In the genomic region with DNA sequence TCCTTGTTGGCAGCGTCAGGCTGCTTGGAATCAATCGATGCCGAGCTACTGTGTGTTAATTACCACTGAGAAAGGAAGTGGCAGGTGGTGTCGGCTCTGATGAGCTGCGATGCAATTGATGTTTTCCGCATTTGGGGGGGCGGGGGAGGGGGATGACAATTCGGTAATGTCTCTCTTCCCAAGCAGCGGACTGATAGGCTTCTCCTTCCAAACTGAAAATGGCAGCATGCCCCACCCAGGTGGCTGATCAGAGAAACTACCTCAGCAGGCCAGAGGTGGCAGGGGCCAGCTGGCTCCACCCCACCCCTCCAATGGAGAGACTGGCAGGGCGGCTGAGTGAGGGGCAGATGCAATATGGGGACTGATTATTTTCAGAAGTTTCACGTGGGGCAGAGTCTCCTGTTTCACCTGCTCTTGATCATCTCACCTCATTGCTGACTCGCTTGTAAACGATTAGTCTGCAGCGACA, we compare ENCODE assay signal across 8 mouse cellular contexts. TPM values are rescaled to one million over a fixed set of nuclear protein-coding genes. Genes with fewer than 3 reads are reported as not detected.
DNase-seq lines count a peak whose midpoint lies in the region; ATAC-seq and TF ChIP-seq lines count a peak whose summit lies in the region.

No protein-coding gene starts in this region.

- no peak overlapping the region for H3K4me3 ChIP-seq in forebrain, embryonic 13.5 days
- no peak overlapping the region; the same call in 1 of the 2 replicates for H3K4me3 ChIP-seq in limb, embryonic 14.5 days (replicated peaks; ENCODE audit: low read length)

- peaks cover 18% of the 10 kb centered on the region; the same call in 1 of the 2 replicates for H3K27me3 ChIP-seq in forebrain, embryonic 13.5 days
- H3K27me3 ChIP-seq in limb, embryonic 14.5 days (ENCODE audit: control insufficient read depth, insufficient read depth, low read length), result no peaks in the 10 kb centered on the region

- ATAC-seq in forebrain, embryonic 13.5 days, result peak; percentile 51; the same call in 1 of the 2 replicates
- no peak for ATAC-seq in limb, embryonic 14.5 days (ENCODE audit: low FRiP score, low read depth)
- ATAC-seq in erythroid progenitor cell, adult 5-6 weeks (replicated peaks; ENCODE audit: low FRiP score, poor library complexity, severe bottlenecking), result no peak
- no peak for ATAC-seq in cerebellum, adult (ENCODE audit: insufficient number of reproducible peaks, low FRiP score, low TSS enrichment)

- WGBS in forebrain, embryonic 13.5 days, result 5% methylated on average over 14 of the region's 14 CpGs
- WGBS in limb, embryonic 14.5 days, result 7% methylated on average over 14 of the region's 14 CpGs

- H3K27ac ChIP-seq in forebrain, embryonic 13.5 days, result peak overlapping the region; percentile 21; the same call in 1 of the 2 replicates
- no peak overlapping the region for H3K27ac ChIP-seq in limb, embryonic 14.5 days (replicated peaks; ENCODE audit: low read depth, low read length)

- peak overlapping the region; percentile 7; the same call in 1 of the 2 replicates for H3K9ac ChIP-seq in forebrain, embryonic 13.5 days
- no peak overlapping the region; the same call in 1 of the 2 replicates for H3K9ac ChIP-seq in limb, embryonic 14.5 days (ENCODE audit: low read depth, low read length, severe bottlenecking)

- peak overlapping the region; percentile 46 for H3K4me2 ChIP-seq in forebrain, embryonic 13.5 days
- peak overlapping the region; percentile 33 for H3K4me2 ChIP-seq in limb, embryonic 14.5 days (replicated peaks; ENCODE audit: low read depth, low read length, severe bottlenecking)

- peaks cover 20% of the 10 kb centered on the region for H3K4me1 ChIP-seq in forebrain, embryonic 13.5 days
- peaks cover 20% of the 10 kb centered on the region for H3K4me1 ChIP-seq in limb, embryonic 14.5 days (ENCODE audit: control insufficient read depth, insufficient read depth, low read length)

- TF ChIP-seq POLR2A in limb, embryonic 14.5 days (IDR thresholded peaks at IDR 0.05; ENCODE audit: borderline replicate concordance, extremely low read depth, insufficient read depth, insufficient read length), result no peak

- no peaks in the 10 kb centered on the region for H3K36me3 ChIP-seq in forebrain, embryonic 13.5 days (ENCODE audit: poor library complexity, severe bottlenecking)
- no peaks in the 10 kb centered on the region for H3K36me3 ChIP-seq in limb, embryonic 14.5 days (ENCODE audit: control insufficient read depth, insufficient read depth, low read length)

- H3K9me3 ChIP-seq in forebrain, embryonic 13.5 days (replicated peaks), result no peaks in the 10 kb centered on the region
- no peaks in the 10 kb centered on the region for H3K9me3 ChIP-seq in limb, embryonic 14.5 days (ENCODE audit: control insufficient read depth, low read length)

- peak; percentile 48 to 61 for DNase-seq in cerebellum, postnatal 14 days
- no peak for DNase-seq in cerebellum, adult 9-11 months
- peak; percentile 28 for DNase-seq in CD4-positive helper T cell, adult 2 months (ENCODE audit: low read depth, low spot score)
- DNase-seq in limb, embryonic 14.5 days (ENCODE audit: low spot score), result no peak
- DNase-seq in right cerebral cortex, postnatal 10 days (ENCODE audit: low spot score in 2 of 2), result no peak

RNA-seq across cellular contexts. Expression of a gene that starts 11.2 kb away (rescaled TPM):
- polyA plus RNA-seq in forebrain, embryonic 13.5 days (2015; fragmentation: Nextera tagmentation; extraction: Ambion mirVana), result 27.6 and 31.9 TPM in 2 replicates
- 82.2 and 82.3 TPM in 2 replicates for polyA plus RNA-seq in limb, embryonic 14.5 days (2012; rRNA removed)
- 88.8 and 96.9 TPM in 2 replicates for polyA plus RNA-seq in limb, embryonic 14.5 days (2014; fragmentation: Nextera tagmentation; extraction: Ambion mirVana)
- total RNA-seq in erythroid progenitor cell, adult 5-6 weeks (2015; ENCODE audit: low replicate concordance), result 0.84 TPM in 1 of 2 replicates, not detected in the other
- not detected in 2 replicates for total RNA-seq in erythroid progenitor cell, adult 5-6 weeks (2017; ENCODE audit: low replicate concordance)

Comparison
In these comparisons a context has a peak if more than half of its experiments do, and no peak if none do; other contexts are left out.
1. DNase-seq: peak in cerebellum, postnatal 14 days (2 of 2) and CD4-positive helper T cell, adult 2 months (single experiment); none in cerebellum, adult 9-11 months (single experiment), limb, embryonic 14.5 days (single experiment) and right cerebral cortex, postnatal 10 days (0 of 2).